Mouse (Mus musculus) retina, embryonic 14.5 days (tissue): ENCODE data around the gene Chrnb4.

Experiments used
- DNase-seq: peaks from one replicate; pipeline ENCODE4 v3.0.0-alpha.2; 2015; ENCODE audit warnings: low spot score

The Chrnb4 gene

GRCm38 (mm10) chr9:55048211-55048880 lies at the start of gene Chrnb4:
Gene Chrnb4 (minus strand): TSS chr9:55048779.
- peak; percentile 62 for DNase-seq

DNA sequence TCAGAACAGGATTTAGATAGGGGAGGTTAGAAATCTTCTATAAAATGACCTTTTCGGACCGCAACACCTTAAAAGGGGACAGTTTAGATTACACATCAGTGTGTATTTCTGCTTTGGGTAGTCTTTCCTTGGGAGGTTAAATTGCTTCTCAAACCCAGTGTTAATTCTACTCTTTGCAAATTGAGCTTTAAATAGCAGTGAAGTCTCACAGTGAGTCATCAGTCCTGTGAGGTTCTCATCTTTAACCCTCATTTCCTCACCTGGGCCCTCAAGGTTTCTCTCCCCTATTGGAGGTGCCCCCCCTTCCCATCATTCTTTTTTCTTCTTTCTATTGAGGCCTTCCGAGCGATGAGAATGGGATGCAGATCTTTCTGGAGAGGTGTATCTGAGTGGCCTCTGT lies 48.3 kb upstream of the Chrnb4 start:
- no peak for DNase-seq

DNA sequence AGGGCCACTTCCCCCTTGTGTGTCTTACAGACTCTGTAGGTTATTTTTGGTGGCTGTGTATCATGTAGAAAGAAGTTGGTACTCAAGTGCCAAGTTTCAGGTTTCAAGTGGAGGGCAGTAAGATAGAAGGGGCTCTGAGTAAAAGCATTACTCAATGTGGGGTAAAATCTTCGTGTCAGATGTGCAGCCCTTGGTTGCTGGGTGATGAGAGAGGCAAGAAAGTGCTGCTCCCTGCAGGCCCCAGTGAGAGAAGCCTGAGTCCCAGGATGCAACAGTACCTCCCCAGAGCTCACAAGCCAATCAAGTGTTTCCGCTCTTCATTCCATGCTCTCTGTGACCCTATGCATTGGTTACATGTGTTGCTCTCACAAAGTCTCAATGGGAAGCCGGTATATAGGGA lies 47.5 kb upstream of the Chrnb4 start:
- no peak for DNase-seq

DNA sequence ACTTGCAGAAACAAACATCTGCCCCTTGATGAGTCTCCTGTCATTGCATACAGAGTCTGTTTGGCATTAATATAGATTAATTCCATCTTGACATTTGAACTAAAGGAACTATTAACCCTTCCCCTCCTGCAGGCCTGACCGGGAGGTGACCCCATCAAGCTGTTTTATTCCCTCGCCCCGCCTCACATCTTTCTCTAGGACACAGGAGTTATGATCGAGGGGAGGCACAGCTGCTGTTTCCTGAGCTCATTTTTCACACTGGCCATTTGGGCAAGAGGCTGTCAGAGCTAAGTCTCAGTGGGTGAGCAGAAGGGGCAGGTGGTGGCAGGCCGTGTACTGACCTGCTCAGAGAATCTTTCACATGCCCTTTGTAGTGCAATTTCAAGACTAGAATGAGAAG lies 41.6 kb upstream of the Chrnb4 start:
- peak; percentile 63 for DNase-seq

DNA sequence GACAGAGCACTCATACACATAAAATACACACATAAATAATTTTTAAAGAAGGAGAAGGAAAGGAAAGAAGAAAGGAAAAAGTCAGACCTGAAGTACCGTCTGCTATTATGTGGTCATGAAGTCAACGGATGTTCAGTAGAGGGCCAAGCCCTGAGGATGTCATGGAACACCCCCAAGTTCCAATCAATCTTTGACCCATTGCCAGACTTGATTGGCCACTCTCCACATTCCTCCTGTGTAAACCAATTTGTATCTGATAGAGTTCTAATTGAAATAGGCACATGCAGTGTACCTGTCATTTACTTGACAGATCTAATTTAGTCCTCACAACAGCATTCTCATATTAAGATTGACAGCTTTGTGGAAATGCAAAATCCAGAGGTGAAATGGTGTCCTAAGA lies 40.6 kb upstream of the Chrnb4 start:
- no peak for DNase-seq

DNA sequence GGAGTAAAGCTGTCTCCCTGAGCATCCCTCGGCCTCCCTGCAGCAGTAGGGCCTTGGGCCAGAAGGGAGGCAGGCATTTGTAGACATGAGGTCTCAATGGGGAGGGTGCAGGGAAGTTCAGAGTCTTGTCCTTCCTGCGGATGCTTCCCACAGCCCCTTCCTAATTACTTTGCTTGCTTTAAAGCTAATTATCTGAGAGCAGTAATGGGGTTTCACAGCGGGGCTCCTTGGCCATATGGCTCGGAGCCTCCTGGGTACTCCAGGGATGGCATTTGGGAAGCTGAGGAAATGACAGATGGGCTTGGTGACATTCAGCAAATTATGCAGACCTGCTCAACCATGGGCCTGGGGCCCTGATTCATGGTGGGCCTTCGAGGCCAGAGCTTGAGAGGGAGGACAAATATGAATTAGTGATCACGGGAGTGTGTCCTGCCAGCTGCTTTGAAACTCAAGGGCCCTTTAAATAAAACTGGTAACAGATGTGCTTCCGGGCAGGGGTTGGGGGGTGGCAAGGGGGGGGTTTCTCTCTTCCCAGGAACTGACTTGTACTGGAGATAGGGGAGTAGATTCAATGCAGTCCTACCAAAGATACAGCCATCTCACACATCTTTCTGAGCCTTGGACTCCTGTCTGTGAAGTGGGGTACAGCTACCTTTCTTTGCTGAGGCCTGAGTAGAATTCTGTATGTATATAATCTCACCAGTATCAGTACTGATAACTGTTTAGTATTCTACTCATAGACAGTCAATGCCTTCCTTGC lies 34.8 kb upstream of the Chrnb4 start:
- peak; percentile 90 for DNase-seq

- DNase-seq, result no peak
These were observed 19.3 kb upstream of the Chrnb4 start for GRCm38 (mm10) chr9:55067965-55068265.

DNA sequence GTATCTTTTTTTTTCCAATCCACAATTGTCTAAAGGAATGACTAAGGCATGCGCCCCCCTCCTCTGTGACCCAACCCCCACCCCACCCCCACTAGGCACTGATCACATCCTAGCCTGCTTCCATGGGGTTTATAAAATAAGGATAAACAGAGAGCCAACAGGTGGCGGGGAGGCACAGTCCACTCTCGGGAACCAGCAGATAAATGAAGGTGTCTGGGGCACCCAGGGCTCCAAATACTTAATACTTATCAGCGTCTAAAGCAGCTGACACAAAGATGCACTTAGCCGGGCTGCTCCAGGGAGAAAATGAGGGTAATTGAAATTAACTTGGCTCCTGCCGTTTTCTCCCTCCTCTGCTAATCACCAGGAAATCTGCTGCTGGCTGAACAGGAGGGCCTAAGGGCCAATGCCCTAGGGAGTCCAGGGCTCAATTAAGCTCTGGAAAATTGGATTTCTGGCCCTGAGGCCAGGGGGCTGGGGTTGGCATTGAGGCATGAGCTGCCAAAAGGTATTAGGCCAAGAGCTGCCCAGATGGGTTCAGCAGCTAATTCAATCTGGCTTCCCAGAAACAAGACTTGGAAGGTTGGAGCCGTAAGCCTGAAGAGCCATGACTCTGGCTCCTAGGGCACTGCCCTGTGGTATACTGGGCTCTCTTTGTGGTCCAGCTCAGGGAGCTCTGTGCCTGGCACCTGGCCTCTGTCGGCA lies 18.8 kb upstream of the Chrnb4 start:
- peak; percentile 99 for DNase-seq

- DNase-seq, result no peak
These were observed 16.7 kb upstream of the Chrnb4 start for GRCm38 (mm10) chr9:55065241-55065640.

GRCm38 (mm10) chr9:55058067-55058466 lies 9.5 kb upstream of the Chrnb4 start:
- no peak for DNase-seq

DNA sequence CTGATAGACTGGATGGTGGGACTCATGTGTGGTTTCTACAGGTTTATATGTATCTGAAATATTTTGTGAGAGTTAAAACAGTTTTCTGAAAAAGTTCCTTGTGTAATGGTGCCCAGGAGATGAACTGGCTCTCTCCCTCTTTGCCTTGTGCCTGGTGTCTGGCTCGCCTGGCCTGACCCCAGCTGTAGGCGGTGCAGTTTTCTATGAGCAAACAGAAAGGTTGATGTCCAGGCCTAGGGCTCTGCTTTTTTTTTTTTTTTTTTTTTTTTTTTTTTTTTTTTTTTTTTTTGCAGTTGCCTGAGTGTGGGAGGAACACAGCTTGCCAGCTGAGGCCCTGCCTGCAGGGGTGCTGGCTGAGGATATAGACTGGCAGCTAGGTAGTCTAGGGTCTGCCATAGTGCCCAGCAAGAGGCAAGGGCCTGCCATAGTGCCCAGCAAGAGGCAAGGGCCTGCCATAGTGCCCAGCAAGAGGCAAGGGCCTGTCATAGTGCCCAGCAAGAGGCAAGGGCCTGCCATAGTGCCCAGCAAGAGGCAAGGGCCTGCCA lies 6.9 kb upstream of the Chrnb4 start:
- no peak for DNase-seq

DNA sequence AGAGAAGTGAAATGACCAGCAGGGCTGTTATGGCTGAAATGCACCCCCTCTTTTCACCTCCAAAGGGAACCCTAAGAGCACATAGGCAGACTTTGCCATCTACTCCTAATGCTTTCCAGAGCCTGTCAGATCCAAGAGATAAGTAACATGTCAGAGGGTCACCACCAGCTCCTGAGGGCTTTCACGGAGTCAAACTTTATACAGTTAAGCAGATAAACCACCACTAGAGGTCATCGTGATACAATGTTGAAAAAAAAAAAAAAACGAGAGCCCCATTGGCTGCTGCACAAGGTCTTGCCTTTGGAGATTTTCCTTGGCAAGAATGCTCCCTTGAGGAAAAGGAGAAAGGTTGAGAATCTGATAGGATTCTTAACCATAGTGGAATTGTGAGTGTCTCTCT lies 1.8 kb downstream of the Chrnb4 start:
- DNase-seq, result peak; percentile 81

DNA sequence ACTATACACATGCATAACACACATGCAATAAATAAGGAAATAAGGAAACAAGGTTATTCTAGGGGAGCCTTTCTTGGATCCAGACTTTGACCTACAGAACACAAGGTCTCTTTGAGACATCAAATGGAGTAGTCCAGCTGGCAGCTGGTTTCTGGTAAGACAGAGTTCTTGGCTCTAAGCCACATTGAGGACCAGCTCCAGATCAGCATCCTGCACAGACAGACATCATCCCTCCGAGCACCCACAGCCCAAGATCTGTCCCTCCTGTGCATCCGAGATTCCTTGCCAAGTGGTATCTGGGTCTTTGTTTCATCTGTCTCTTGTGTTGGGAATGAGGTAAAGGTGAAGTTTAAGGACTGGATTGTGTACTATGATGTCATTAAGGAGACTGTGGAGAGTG lies 3.6 kb downstream of the Chrnb4 start:
- no peak for DNase-seq

- DNase-seq, result peak; percentile 35
These were observed 4.9 kb downstream of the Chrnb4 start for GRCm38 (mm10) chr9:55043688-55044087.

GRCm38 (mm10) chr9:55041389-55041788 lies 7.2 kb downstream of the Chrnb4 start:
- no peak for DNase-seq

- no peak for DNase-seq
These were observed 8.6 kb downstream of the Chrnb4 start for GRCm38 (mm10) chr9:55039983-55040382.

DNA sequence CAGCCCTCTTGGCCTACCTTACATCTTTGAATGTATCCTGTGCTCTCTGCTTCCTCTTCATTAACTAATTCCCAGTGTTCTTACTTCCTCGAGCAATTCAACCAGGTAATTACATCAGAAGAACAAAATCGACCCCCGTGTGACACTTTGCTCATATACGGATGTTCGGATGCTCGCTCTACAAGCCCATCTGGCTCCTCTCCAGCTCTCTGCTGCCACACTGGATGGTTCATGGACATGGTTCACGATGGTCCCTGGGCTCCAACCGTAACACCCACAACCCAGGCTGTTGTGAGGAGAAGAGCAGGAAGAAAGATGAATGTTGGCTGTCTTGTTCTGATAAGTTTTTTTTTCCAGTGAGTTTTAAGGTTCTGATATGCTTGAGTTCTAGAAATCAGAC lies 9.6 kb downstream of the Chrnb4 start:
- no peak for DNase-seq

DNA sequence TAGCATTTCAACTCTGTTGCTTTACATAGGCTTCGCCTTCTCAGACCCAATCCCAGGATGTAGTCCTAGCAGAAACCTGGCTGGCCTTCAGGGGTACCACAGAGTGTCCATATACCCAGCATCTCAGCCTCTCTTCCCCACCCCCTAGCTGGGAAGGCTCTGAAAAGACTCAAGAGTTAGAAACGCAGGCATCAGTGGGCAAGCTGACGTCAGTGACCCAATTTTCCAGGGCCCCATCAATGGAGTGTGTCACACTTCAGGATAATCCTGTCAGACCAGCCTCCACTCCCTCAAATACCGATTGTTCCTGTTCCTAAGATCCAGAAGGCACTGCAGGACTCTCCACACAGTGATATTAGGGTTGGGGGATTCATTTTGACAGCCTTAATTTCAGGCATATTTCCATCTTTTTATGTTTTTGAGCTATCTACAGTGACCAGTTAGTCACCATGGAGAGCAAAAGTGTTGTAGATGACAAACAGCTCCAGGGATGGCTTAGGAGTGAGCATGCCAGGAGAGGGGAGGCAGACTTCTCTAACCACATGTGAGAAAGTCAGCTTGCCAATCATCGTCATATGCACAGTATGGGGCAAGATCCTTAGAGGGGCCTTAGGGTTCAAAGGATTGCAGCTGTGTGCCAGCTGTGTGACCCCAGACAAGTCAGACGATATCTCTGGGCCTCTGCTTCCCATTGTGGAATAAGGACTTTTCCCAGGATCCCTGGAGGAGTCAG lies 17.0 kb downstream of the Chrnb4 start:
- DNase-seq, result peak; percentile 74

GRCm38 (mm10) chr9:55026275-55026663 lies 22.3 kb downstream of the Chrnb4 start, which contains the start of gene Chrna3:
Gene Chrna3 (minus strand): TSS chr9:55026562.
- DNase-seq, result peak; percentile 76

DNA sequence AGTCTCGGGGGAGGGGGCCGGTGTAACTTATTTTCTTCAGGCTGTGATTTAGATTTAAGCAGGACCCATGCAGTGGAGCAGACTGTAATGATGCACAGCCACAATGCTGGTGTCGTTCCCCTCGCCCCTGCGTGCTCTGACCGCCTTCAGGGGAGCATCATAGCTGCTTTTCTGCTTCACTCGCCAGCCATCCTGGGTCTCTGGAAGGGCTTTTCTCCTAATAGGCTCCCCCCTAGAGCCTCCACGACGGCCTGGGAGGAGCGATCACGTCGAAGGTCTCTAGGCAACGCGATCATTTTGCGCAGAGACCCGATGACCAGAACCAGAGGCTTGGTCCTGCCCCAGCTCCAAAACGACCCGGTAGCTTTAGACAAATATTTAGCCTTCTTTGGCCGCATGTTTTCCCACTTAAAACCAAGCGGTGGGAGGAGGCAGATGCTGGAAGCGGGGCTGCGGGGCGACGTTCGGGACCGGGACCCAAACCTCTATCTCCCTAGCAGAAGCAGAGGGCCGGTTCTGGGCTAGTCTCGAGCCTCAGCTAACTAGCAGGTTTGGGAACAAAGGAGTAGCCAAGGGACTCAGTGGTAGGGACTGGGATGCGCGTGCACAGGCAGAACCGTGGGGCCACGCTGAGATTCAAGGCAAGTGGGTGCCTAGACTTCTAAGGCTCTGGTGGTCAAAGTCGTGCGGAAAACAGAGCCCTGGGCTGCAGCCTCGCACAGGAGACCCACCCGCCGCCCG lies 22.9 kb downstream of the Chrnb4 start:
- peak; percentile 62 for DNase-seq

DNA sequence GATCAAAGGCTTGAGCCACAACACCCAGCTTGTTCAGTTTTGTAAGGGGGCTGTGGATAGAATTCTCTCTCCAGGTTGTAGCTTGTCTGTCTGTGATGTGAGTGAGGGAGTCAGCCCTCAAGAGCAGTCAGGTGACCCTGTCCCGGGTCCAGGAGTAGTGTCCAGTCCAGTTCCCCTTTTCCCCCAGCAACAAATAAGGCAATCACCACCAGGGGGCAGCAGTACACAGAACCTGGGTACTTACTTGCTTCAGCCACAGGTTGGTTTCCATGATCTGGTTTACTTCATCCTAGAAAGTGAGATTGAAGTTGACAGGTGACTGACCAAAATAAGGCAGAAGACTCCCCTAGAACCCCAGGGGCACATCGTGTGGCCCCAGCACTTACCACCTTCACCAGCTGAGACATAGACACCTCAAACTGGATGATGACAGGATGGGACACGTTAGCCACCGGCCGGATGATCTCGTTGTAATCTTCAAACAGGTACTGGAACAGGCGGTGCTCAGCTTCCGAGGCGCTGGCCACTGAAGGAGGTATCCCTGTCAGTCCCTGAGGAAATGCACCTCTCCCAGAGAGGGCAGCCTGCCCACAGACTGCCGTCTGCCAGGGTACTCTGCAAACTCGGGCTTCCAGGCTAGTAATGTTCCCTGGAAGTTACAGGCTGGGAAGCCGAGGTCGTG lies 24.5 kb downstream of the Chrnb4 start:
- peak; percentile 95 for DNase-seq
